Mouse (Mus musculus) cerebellum, adult 2 months (tissue): ENCODE results near the gene Wt1.

Experiments
- CTCF ChIP-seq: fragments of 200-500 bp; IDR thresholded peaks from 2 replicates; pipeline ENCODE4 v1.5.1; 2011; ENCODE audit warnings: low read depth, mild to moderate bottlenecking, control low read depth, low read length, moderate library complexity, borderline replicate concordance; ENCODE audit not compliant: insufficient read depth
- POLR2A ChIP-seq: fragments of 200-500 bp; IDR thresholded peaks from 2 replicates; pipeline ENCODE4 v1.6.1; 2011; ENCODE audit warnings: low read length, control low read depth, borderline replicate concordance; ENCODE audit not compliant: insufficient read depth

GRCm38 (mm10) chr2:105125641-105126040, 688 bp upstream of the Wt1 start:
- no peak for TF ChIP-seq POLR2A
- TF ChIP-seq CTCF = no peak
